Mouse (Mus musculus) liver, embryonic 13.5 days (tissue): ENCODE results near the gene Tspan2. TPM values are rescaled to one million over a fixed set of nuclear protein-coding genes. Genes with fewer than 3 reads are reported as not detected.

Experiments
- ATAC-seq: fragments of 200-750 bp; cut with Nextera tagmentation; 2 replicates; pipeline ENCODE4 v1.8.0; 2017; ENCODE audit warnings: low read depth, mild to moderate bottlenecking, moderate number of reproducible peaks, moderate library complexity
- DNase-seq: peaks from one replicate; pipeline ENCODE4 v3.0.0; 2022
- H3K27ac ChIP-seq: fragments of 300-500 bp; sonication (generic); 2 replicates; pipeline ENCODE4 v1.5.1; 2015; ENCODE audit warnings: moderate library complexity, mild to moderate bottlenecking, inconsistent platforms
- H3K27me3 ChIP-seq: fragments of 300-500 bp; sonication (generic); 2 replicates; pipeline ENCODE4 v1.6.1; 2015; ENCODE audit warnings: mild to moderate bottlenecking, inconsistent platforms
- H3K36me3 ChIP-seq: fragments of 300-500 bp; sonication (generic); 2 replicates; pipeline ENCODE4 v1.6.1; 2015; ENCODE audit warnings: mild to moderate bottlenecking, inconsistent platforms
- H3K4me1 ChIP-seq: fragments of 300-500 bp; sonication (generic); replicated peaks from 2 replicates; pipeline ENCODE4 v1.6.1; 2015; ENCODE audit warnings: inconsistent platforms
- H3K4me2 ChIP-seq: fragments of 300-500 bp; sonication (generic); 2 replicates; pipeline ENCODE4 v1.6.1; 2015; ENCODE audit warnings: inconsistent platforms, mild to moderate bottlenecking, moderate library complexity
- H3K4me3 ChIP-seq: fragments of 300-500 bp; sonication (generic); replicated peaks from 2 replicates; pipeline ENCODE4 v1.5.1; 2015; ENCODE audit warnings: mild to moderate bottlenecking, inconsistent platforms
- H3K9ac ChIP-seq: fragments of 300-500 bp; sonication (generic); 2 replicates; pipeline ENCODE4 v1.6.1; 2015; ENCODE audit warnings: mild to moderate bottlenecking, inconsistent platforms
- H3K9me3 ChIP-seq: fragments of 300-500 bp; sonication (generic); replicated peaks from 2 replicates; pipeline ENCODE4 v1.6.1; 2016; ENCODE audit warnings: inconsistent platforms
- WGBS: fragments of 180-500 bp; shearing (Covaris S2); methylation state at CpG from one replicate; pipeline ENCODE4 v1.1.7; 2015; ENCODE audit not compliant: insufficient replicate concordance; 5-methylcytosine and 5-hydroxymethylcytosine counted together
- polyA plus RNA-seq: library from polyadenylated mRNA; unstranded; fragments of >200 nt; fragmentation: Nextera tagmentation; extraction: Ambion mirVana; gene quantifications from 2 replicates; pipeline ENCODE4 v1.2.1, GENCODE M21; 2015

Gene Tspan2
- polyA plus RNA-seq, 1 experiment from 2014 or later = 1.9 TPM

- Histone ChIP-seq H3K9ac (no peak within 1 kb of the TSS), H3K4me1 (no peaks in the 10 kb centered on the region), H3K4me2 (no peak within 1 kb of the TSS), H3K36me3 (no peaks in the 10 kb centered on the region), H3K4me3 (no peak within 1 kb of the TSS), H3K9me3 (no peaks in the 10 kb centered on the region), H3K27me3 (no peaks in the 10 kb centered on the region), H3K27ac (no peak within 1 kb of the TSS)
- no peak for DNase-seq
- ATAC-seq = no peak
- 40% methylated on average over 2 of the region's 2 CpGs for WGBS
Measured at GRCm38 (mm10) chr3:102782618-102783017, 48.3 kb downstream of the Tspan2 start, which contains the start of gene Tshb. TSS of gene Tshb (minus strand) at chr3:102782718.

- Histone ChIP-seq H3K4me2 (no peak overlapping the region), H3K36me3 (no peaks in the 10 kb centered on the region), H3K4me3 (no peak overlapping the region), H3K9ac (no peak overlapping the region), H3K9me3 (no peaks in the 10 kb centered on the region), H3K4me1 (no peaks in the 10 kb centered on the region), H3K27ac (no peak overlapping the region), H3K27me3 (no peaks in the 10 kb centered on the region)
- DNase-seq = no peak
- no peak for ATAC-seq
- 12% methylated on average over 4 of the region's 4 CpGs for WGBS
Measured at GRCm38 (mm10) chr3:102787369-102787768, 53.0 kb downstream of the Tspan2 start.

- Histone ChIP-seq H3K9ac (no peak overlapping the region), H3K4me1 (no peaks in the 10 kb centered on the region), H3K36me3 (no peaks in the 10 kb centered on the region), H3K27ac (no peak overlapping the region), H3K4me3 (no peak overlapping the region), H3K4me2 (no peak overlapping the region), H3K27me3 (no peaks in the 10 kb centered on the region), H3K9me3 (no peaks in the 10 kb centered on the region)
- ATAC-seq (no peak), DNase-seq (peak; percentile 15)
- 6% methylated on average over 3 of the region's 3 CpGs for WGBS
Measured at GRCm38 (mm10) chr3:102803937-102804336, 69.6 kb downstream of the Tspan2 start.

- Histone ChIP-seq H3K27ac (no peak overlapping the region), H3K9ac (no peak overlapping the region), H3K36me3 (no peaks in the 10 kb centered on the region), H3K4me1 (no peaks in the 10 kb centered on the region), H3K4me2 (no peak overlapping the region), H3K4me3 (no peak overlapping the region), H3K9me3 (no peaks in the 10 kb centered on the region), H3K27me3 (no peaks in the 10 kb centered on the region)
- 25% methylated on average over 1 of the region's 1 CpGs for WGBS
- DNase-seq (no peak), ATAC-seq (no peak)
Measured at GRCm38 (mm10) chr3:102842386-102842785, 108.1 kb downstream of the Tspan2 start.

GRCm38 (mm10) chr3:102848661-102849060 is 114.3 kb downstream of the Tspan2 start:
- H3K4me3 ChIP-seq = no peak overlapping the region
- ATAC-seq (no peak), DNase-seq (no peak)
- H3K27ac ChIP-seq = no peak overlapping the region
- H3K36me3 ChIP-seq = no peaks in the 10 kb centered on the region
- no peak overlapping the region for H3K9ac ChIP-seq
- no peaks in the 10 kb centered on the region for H3K9me3 ChIP-seq
- no peaks in the 10 kb centered on the region for H3K4me1 ChIP-seq
- no peaks in the 10 kb centered on the region for H3K27me3 ChIP-seq
- H3K4me2 ChIP-seq = no peak overlapping the region

Other genes starting within 250 kb of the Tspan2 start
- 0.15 TPM in 1 of 2 replicates, not detected in the other for gene Tshb, start 48.2 kb downstream of the Tspan2 start, polyA plus RNA-seq
- gene Sycp1, start 201.6 kb downstream of the Tspan2 start, polyA plus RNA-seq = 0.03 and 0.06 TPM in 2 replicates
- gene Nr1h5, start 229.6 kb downstream of the Tspan2 start, polyA plus RNA-seq = 4.0 and 4.6 TPM in 2 replicates